ENCODE assay signal across 20 mouse cellular contexts in the genomic region with DNA sequence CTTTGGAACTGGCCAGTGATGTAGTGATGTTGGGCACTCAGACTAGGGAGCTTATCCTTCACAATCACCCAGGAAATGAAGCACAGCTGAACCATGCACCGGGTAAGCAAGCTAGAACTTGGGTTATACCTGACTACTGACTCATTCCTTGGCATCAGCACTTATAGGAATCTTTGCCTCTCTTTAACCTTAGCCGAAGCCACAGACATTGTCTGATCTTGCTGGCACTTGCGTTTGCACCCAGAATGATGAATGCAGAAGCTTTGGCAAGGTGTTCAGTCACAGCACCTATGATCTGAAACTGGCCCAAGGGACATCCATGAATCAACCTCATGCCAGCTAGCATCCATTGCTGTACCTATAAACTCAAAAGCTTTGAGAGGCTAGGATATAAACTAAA.
A peak's percentile ranks its signal among the peaks of the same experiment; 100 is the strongest.
DNase-seq lines count a peak whose midpoint lies in the region; ATAC-seq and TF ChIP-seq lines count a peak whose summit lies in the region.
"Had no signal": no experiment of that assay in that cellular context is flagged by ENCODE, and none has a peak within 500 bp of the region (broad histone marks: within the 10 kb centered on the region; RNA-seq: fewer than 3 reads in every experiment).

No protein-coding gene starts in this region.

- ATAC-seq in kidney, embryonic 16.5 days (ENCODE audit: low FRiP score, low TSS enrichment), result no peak
- ATAC-seq: forebrain, embryonic 16.5 days had no signal

- intact Hi-C loops in left cerebral cortex, adult 2 months (cut with DNase I), result no loop called here

- DNase-seq in left cerebral cortex, adult 2 months (ENCODE audit: extremely low spot score in 1 of 2, low spot score in 2 of 2), result no peak
- no peak for DNase-seq in left cerebral cortex, adult 11 months (ENCODE audit: low spot score)
- peak; percentile 5 for DNase-seq in NIH3T3 (ENCODE audit: low read depth)
- peak; percentile 45 for DNase-seq in gonadal fat pad, adult 2 months (ENCODE audit: low read depth)
- no peak for DNase-seq in cerebellum, postnatal 10 days
- DNase-seq: adrenal gland, adult 8-10 months; adrenal gland, postnatal 36 days; cerebellum, adult 11 months; cerebellum, adult 8-10 months; cerebellum, postnatal 25 days; gastrocnemius, adult 2 months; gastrocnemius, postnatal 36 days; heart, adult 2 months had no signal

- no peaks in the 10 kb centered on the region for H3K36me3 ChIP-seq in kidney, embryonic 16.5 days (ENCODE audit: insufficient read depth, low read length)
- H3K36me3 ChIP-seq: embryonic facial prominence, embryonic 12.5 days; forebrain, embryonic 12.5 days; hindbrain, embryonic 10.5 days had no signal

- no peaks in the 10 kb centered on the region for H3K9me3 ChIP-seq in kidney, embryonic 16.5 days (ENCODE audit: low read length)
- H3K9me3 ChIP-seq: embryonic facial prominence, embryonic 12.5 days; forebrain, embryonic 12.5 days; hindbrain, embryonic 10.5 days had no signal

- 91% methylated on average over 3 of the region's 3 CpGs for WGBS in kidney, embryonic 16.5 days

- no peak overlapping the region for H3K9ac ChIP-seq in kidney, embryonic 16.5 days (replicated peaks; ENCODE audit: low read length)
- H3K9ac ChIP-seq: embryonic facial prominence, embryonic 12.5 days; forebrain, embryonic 12.5 days; hindbrain, embryonic 14.5 days had no signal

- no peaks in the 10 kb centered on the region for H3K27me3 ChIP-seq in kidney, embryonic 16.5 days (ENCODE audit: insufficient read depth, low read length)
- H3K27me3 ChIP-seq: embryonic facial prominence, embryonic 12.5 days; forebrain, embryonic 12.5 days had no signal

- H3K4me1 ChIP-seq in kidney, embryonic 16.5 days (ENCODE audit: insufficient read depth, low read length), result no peaks in the 10 kb centered on the region
- H3K4me1 ChIP-seq: embryonic facial prominence, embryonic 12.5 days; hindbrain, embryonic 10.5 days had no signal

- H3K27ac ChIP-seq in left cerebral cortex, adult 2 months, result peak overlapping the region; percentile 57
- H3K27ac ChIP-seq in kidney, embryonic 16.5 days (ENCODE audit: low read length), result no peak overlapping the region
- H3K27ac ChIP-seq: embryonic facial prominence, embryonic 12.5 days; forebrain, embryonic 12.5 days; gastrocnemius, adult 2 months; heart, adult 2 months; hindbrain, embryonic 10.5 days; hindbrain, embryonic 14.5 days had no signal

- H3K4me2 ChIP-seq in kidney, embryonic 16.5 days (replicated peaks; ENCODE audit: low read depth, low read length), result no peak overlapping the region
- H3K4me2 ChIP-seq: embryonic facial prominence, embryonic 12.5 days; forebrain, embryonic 12.5 days; heart, embryonic 11.5 days; hindbrain, embryonic 14.5 days had no signal

- no peak overlapping the region for H3K4me3 ChIP-seq in left cerebral cortex, adult 2 months
- H3K4me3 ChIP-seq in kidney, embryonic 16.5 days (ENCODE audit: low read length), result no peak overlapping the region
- H3K4me3 ChIP-seq: embryonic facial prominence, embryonic 12.5 days; forebrain, embryonic 12.5 days; gastrocnemius, adult 2 months; heart, adult 2 months; hindbrain, embryonic 10.5 days had no signal

- TF ChIP-seq CTCF in left cerebral cortex, adult 2 months (IDR thresholded peaks at IDR 0.05), result no peak

Comparison
In these comparisons a context has a peak if more than half of its experiments do, and no peak if none do; other contexts are left out.
1. DNase-seq: peak in NIH3T3 (single experiment) and gonadal fat pad, adult 2 months (single experiment); none in left cerebral cortex, adult 2 months (0 of 2), left cerebral cortex, adult 11 months (single experiment) and cerebellum, postnatal 10 days (0 of 2).